Mouse (Mus musculus): ENCODE data around the gene Cdk12. TPM values are rescaled to one million over a fixed set of nuclear protein-coding genes. Genes with fewer than 3 reads are reported as not detected.

Cdk12 gene
- polyA plus RNA-seq, 1 experiment, result 1.8 TPM

DNA sequence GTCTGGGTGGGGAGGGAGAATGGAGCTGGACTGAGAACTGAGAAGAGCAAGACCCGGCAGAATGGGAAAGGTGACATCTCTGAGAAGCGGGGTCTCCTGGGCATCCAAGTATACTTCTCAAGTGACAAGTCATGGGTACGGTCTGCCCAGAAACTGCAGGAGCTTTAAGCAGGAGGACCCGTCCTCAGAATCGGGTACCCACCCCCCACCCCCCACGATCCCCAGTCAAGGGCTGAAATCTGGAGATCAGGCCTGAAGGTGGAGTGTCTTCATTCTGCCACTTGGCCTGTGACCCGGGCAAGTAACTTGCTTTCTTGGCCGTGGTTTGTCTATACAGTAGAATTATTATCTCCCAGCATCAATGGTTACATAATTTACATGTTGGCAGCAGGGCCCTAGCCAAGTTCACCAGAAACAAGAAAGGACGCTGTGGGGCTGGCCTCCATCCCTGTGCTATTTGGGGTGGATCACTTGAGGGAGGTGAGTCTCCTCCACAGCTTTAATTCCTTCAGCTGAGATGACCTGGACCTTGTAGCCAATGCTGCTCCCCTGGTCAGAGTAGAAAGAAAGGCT is 92.2 kb downstream of the Cdk12 start:
- Histone ChIP-seq H3K9me3 (ENCODE audit: control insufficient read depth, low read length) (no peaks in the 10 kb centered on the region; the same call in 1 of the 2 replicates), H3K27me3 (ENCODE audit: control insufficient read depth) (peaks cover 81% of the 10 kb centered on the region), H3K36me3 (ENCODE audit: control insufficient read depth) (no peaks in the 10 kb centered on the region), H3K4me1 (ENCODE audit: control insufficient read depth) (no peaks in the 10 kb centered on the region), H3K4me3 (replicated peaks) (peak overlapping the region; percentile 49)
- TF ChIP-seq TAL1 (IDR thresholded peaks at IDR 0.05; ENCODE audit: low read length) (no peak), GATA1 (IDR thresholded peaks at IDR 0.05; ENCODE audit: low read length) (no peak)

DNA sequence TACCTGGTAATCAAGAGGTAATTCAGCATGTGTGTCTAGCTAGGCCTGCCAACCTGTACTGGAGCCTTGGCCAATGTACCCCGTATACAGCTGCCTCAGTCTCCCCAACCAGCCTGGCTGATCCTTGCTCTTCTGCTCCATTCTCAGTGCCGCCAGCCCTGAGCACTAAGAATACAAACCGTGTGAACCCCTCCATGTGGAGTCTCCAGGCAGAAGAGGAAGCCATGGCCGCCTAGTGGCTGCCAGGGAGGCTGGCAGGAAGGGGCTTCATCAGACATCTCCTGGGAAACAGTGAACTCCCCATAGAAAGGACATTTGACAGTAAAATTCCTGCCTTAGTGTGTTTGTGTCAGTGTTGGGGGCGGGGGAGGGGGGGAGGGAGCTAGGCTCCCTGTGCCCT is 93.4 kb downstream of the Cdk12 start:
- no peaks in the 10 kb centered on the region for H3K4me1 ChIP-seq (ENCODE audit: control insufficient read depth)

DNA sequence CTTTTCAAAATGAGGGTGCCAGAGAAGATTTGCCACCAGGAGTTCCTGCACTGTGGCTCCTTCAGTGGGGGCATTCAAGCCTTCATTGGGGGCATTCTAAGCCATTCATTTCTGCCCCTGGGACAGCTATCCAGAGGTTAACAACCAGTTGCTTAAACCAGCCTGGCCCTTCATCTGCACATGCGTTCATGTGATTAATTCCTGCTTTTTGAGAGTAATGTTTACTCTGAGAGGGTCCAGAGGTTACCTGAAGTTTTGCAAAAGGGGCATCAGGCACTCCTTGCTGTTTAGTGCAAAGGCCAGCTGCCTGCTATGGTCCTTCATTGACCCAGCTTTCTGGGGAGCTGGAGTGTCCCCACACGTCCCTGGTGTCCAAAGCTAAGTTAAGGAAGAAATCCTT is 94.1 kb downstream of the Cdk12 start:
- H3K4me1 ChIP-seq (ENCODE audit: control insufficient read depth), result no peaks in the 10 kb centered on the region
- H3K36me3 ChIP-seq (ENCODE audit: control insufficient read depth), result no peaks in the 10 kb centered on the region
- H3K27me3 ChIP-seq (ENCODE audit: control insufficient read depth), result peaks cover 71% of the 10 kb centered on the region
- H3K4me3 ChIP-seq (replicated peaks), result no peak overlapping the region
- TF ChIP-seq TAL1 (IDR thresholded peaks at IDR 0.05; ENCODE audit: low read length), result no peak
- no peak for TF ChIP-seq GATA1 (IDR thresholded peaks at IDR 0.05; ENCODE audit: low read length)
- no peaks in the 10 kb centered on the region; the same call in 1 of the 2 replicates for H3K9me3 ChIP-seq (ENCODE audit: control insufficient read depth, low read length)

More for the DNA sequence above, 93.4 kb downstream of the Cdk12 start:
- Histone ChIP-seq H3K4me3 (replicated peaks) (no peak overlapping the region), H3K27me3 (ENCODE audit: control insufficient read depth) (peaks cover 75% of the 10 kb centered on the region), H3K9me3 (ENCODE audit: control insufficient read depth, low read length) (no peaks in the 10 kb centered on the region; the same call in 1 of the 2 replicates), H3K36me3 (ENCODE audit: control insufficient read depth) (no peaks in the 10 kb centered on the region)
- TF ChIP-seq TAL1 (IDR thresholded peaks at IDR 0.05; ENCODE audit: low read length) (no peak), GATA1 (IDR thresholded peaks at IDR 0.05; ENCODE audit: low read length) (no peak)

DNA sequence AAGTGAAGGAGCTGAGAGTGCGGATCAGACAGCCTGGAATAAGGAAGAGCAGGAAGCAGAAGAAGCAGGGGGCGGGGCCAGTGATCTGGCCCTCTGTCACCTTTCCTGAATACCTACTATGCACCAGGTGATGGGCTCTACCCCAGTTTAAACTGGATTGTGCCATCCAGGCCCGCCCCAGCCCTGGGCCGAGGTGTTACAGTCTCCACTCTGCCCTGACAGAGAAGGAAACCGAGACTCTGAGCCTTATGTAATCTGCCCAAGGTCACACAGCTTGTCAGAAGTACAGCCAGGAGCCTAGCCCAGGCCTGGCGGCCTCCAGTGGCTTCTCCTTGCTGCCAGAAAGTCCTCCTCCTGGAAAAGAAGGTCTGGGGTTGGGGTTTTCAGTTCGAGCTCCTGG is 94.9 kb downstream of the Cdk12 start:
- TF ChIP-seq TAL1 (IDR thresholded peaks at IDR 0.05; ENCODE audit: low read length), result no peak
- no peak for TF ChIP-seq GATA1 (IDR thresholded peaks at IDR 0.05; ENCODE audit: low read length)
- Histone ChIP-seq H3K4me3 (replicated peaks) (no peak overlapping the region), H3K36me3 (ENCODE audit: control insufficient read depth) (no peaks in the 10 kb centered on the region), H3K4me1 (ENCODE audit: control insufficient read depth) (no peaks in the 10 kb centered on the region), H3K27me3 (ENCODE audit: control insufficient read depth) (peaks cover 66% of the 10 kb centered on the region), H3K9me3 (ENCODE audit: control insufficient read depth, low read length) (no peaks in the 10 kb centered on the region; the same call in 1 of the 2 replicates)

DNA sequence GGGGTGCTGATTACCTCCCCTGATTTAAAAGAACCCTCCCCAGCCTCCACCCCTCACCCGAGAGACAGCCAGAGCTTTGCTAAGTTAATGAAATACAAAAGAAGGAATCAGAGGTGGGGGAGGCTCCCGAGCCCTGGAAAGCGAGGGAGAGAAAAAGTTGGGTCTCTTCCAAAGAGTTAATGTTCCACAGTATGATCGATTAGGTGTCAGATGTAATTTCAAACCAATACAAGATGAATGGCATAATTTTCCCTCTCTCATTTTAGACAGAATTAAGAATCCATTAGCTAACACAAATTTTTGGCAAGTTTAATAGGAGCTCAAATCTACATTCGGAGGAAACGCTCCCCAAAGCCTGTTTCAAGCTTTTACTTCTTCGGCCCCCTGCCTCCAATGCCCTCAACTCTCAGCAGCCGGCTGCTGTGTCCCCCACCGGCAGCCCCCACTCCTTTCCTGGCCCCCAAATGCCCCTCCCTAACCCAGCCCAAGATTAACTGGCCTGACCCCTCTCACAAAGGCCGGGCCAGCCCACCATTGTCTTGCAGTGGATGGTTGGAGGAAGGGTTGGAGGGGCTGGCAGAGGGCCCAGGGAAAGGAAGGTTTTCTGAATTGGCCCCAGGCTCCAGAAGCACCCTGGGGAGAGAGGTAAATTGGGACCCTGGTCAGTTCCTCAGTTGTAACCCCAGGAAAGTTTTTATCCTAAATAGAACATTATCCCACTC is 95.8 kb downstream of the Cdk12 start:
- TF ChIP-seq TAL1 (IDR thresholded peaks at IDR 0.05; ENCODE audit: low read length) (no peak), GATA1 (IDR thresholded peaks at IDR 0.05; ENCODE audit: low read length) (no peak)
- peaks cover 58% of the 10 kb centered on the region for H3K27me3 ChIP-seq (ENCODE audit: control insufficient read depth)
- no peak overlapping the region for H3K4me3 ChIP-seq (replicated peaks)
- H3K9me3 ChIP-seq (ENCODE audit: control insufficient read depth, low read length), result no peaks in the 10 kb centered on the region; the same call in 1 of the 2 replicates
- no peaks in the 10 kb centered on the region for H3K36me3 ChIP-seq (ENCODE audit: control insufficient read depth)
- H3K4me1 ChIP-seq (ENCODE audit: control insufficient read depth), result no peaks in the 10 kb centered on the region

DNA sequence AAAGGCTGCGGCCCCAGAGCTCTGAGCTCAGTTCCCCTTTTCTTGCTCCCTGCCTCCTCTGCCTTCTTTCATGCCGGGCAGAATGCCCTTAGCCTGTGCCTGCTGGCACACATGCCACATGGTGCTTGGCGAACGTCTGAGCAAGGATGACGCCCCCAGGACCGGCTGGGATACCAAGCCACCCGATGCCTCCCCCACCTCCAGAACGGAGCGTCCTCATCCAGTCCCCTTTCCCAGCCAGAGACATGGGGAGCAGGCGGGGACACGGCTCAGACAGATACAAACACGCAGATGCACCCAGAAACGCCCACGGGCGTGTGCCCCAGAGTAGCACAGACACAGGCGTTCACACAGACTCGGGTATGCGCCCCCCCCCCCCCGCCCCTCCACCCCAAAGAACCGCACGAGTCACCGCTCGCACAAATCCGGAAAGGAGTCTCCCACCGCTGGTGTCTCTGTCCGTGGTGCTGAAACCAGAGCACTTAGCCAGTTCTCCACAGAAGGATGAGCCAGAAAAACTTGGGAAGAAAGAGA is 111.0 kb downstream of the Cdk12 start:
- Histone ChIP-seq H3K36me3 (ENCODE audit: control insufficient read depth) (no peaks in the 10 kb centered on the region), H3K9me3 (ENCODE audit: control insufficient read depth, low read length) (no peaks in the 10 kb centered on the region), H3K4me3 (replicated peaks) (no peak overlapping the region), H3K27me3 (ENCODE audit: control insufficient read depth) (peaks cover 63% of the 10 kb centered on the region), H3K4me1 (ENCODE audit: control insufficient read depth) (no peaks in the 10 kb centered on the region)
- no peak for TF ChIP-seq GATA1 (IDR thresholded peaks at IDR 0.05; ENCODE audit: low read length)
- no peak for TF ChIP-seq TAL1 (IDR thresholded peaks at IDR 0.05; ENCODE audit: low read length)

DNA sequence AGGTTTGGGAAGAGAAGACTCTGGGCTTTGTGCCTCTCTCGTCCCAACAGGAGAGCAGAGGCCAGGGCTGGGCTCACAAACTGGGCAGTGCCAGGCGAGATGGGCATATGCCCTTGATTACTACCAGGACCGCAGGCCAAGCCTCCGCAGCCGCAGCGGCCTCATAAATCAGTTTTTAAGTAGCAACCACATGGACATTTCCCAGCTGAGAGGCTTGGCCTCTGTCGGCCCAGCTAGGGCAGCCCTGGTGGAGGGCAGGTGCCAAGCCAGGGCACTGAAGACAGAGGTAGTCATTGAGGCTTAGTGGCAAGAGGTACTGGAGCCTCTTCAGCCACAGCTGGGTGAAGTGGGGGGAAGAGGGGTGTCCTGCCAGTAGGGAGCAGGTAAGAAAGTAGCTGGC is 114.6 kb downstream of the Cdk12 start:
- Histone ChIP-seq H3K4me1 (ENCODE audit: control insufficient read depth) (no peaks in the 10 kb centered on the region), H3K27me3 (ENCODE audit: control insufficient read depth) (peaks cover 90% of the 10 kb centered on the region), H3K9me3 (ENCODE audit: control insufficient read depth, low read length) (no peaks in the 10 kb centered on the region; the same call in 1 of the 2 replicates), H3K4me3 (replicated peaks) (no peak overlapping the region), H3K36me3 (ENCODE audit: control insufficient read depth) (no peaks in the 10 kb centered on the region)
- TF ChIP-seq GATA1 (IDR thresholded peaks at IDR 0.05; ENCODE audit: low read length) (no peak), TAL1 (IDR thresholded peaks at IDR 0.05; ENCODE audit: low read length) (no peak)

DNA sequence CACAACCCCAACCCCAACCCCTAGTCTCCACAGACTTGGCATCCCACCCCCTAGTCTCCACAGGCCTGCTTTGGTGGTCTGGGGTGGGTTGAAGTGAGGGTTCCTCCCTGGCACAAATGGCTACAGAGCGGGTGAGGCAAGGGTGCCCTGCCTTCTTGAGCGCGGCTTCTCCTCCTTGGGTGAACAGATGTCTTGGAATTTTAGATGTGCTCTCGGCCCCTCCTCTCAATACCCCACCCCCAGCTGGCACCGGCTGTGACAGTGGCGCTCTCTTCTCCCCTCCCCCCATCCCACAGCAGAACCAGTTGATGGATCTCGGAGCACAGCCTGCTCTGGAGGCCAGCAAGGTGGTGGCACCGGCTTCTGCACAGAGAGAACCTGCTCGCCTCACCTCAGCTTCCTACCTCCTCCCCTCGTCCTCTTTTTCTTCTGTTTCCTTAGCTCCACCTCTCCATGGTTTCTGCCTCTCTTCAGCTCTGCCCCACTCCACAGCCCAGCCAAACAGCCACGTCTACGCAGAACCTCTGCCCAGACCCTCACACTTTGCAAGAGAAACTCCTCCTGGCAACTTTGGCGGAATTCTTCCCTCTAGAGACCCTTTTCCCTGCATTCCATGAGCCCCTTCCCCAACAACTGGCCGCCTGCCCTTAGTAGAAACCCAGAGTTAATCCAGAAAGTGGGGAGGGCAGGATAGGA is 115.7 kb downstream of the Cdk12 start:
- no peaks in the 10 kb centered on the region for H3K4me1 ChIP-seq (ENCODE audit: control insufficient read depth)
- H3K9me3 ChIP-seq (ENCODE audit: control insufficient read depth, low read length), result no peaks in the 10 kb centered on the region; the same call in 1 of the 2 replicates
- peaks cover 95% of the 10 kb centered on the region for H3K27me3 ChIP-seq (ENCODE audit: control insufficient read depth)
- no peaks in the 10 kb centered on the region for H3K36me3 ChIP-seq (ENCODE audit: control insufficient read depth)
- no peak overlapping the region for H3K4me3 ChIP-seq (replicated peaks)
- TF ChIP-seq TAL1 (IDR thresholded peaks at IDR 0.05; ENCODE audit: low read length) (no peak), GATA1 (IDR thresholded peaks at IDR 0.05; ENCODE audit: low read length) (no peak)

DNA sequence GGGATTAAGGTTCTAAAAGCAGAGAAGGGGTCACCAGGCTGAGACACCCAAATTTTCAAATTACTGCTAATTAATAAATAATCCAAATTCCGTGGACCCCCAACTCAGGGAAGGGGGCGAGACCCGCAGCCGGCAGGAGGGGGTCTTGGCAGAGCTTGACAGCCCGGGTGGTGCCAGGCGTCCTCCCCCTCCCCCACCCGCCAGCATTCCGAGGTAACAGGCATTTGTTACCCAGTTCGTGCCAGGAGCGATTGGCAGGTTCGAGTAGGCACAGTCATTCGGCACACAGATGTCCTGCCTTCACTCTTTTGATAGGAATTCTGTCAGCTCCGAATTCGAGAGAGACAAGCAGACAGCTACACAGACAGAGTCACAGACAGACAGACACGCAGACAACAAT is 116.3 kb downstream of the Cdk12 start:
- Histone ChIP-seq H3K4me3 (replicated peaks) (no peak overlapping the region), H3K4me1 (ENCODE audit: control insufficient read depth) (no peaks in the 10 kb centered on the region), H3K27me3 (ENCODE audit: control insufficient read depth) (peaks cover 97% of the 10 kb centered on the region), H3K9me3 (ENCODE audit: control insufficient read depth, low read length) (no peaks in the 10 kb centered on the region; the same call in 1 of the 2 replicates), H3K36me3 (ENCODE audit: control insufficient read depth) (no peaks in the 10 kb centered on the region)
- TF ChIP-seq GATA1 (IDR thresholded peaks at IDR 0.05; ENCODE audit: low read length), result no peak
- TF ChIP-seq TAL1 (IDR thresholded peaks at IDR 0.05; ENCODE audit: low read length), result no peak

All from erythroblast, embryonic 14.5 days (primary cell).